Mouse (Mus musculus) MEL-GATA-1-ER (cell line): ENCODE measurements at regions not wholly inside any gene's neighbourhood (a gene's known extent, or its start where the extent isn't known, plus 50 kb on each side); places are given as distances from the start of the nearest gene placed in this dataset.

ENCODE experiments used
- DNase-seq: peaks from one replicate; pipeline ENCODE4 v3.0.0-alpha.2; 2012; ENCODE audit warnings: low read depth; ENCODE audit errors: extremely low read depth

- no peak for DNase-seq
These were observed 144.1 kb downstream of the Zfp36l1 start for GRCm38 (mm10) chr12:79968676-79969075.

GRCm38 (mm10) chr12:79967491-79968255 is 145.1 kb downstream of the Zfp36l1 start:
- DNase-seq = no peak

- no peak for DNase-seq
These were observed 146.0 kb downstream of the Zfp36l1 start for GRCm38 (mm10) chr12:79966621-79967490.

- DNase-seq = no peak
These were observed 146.6 kb downstream of the Zfp36l1 start for GRCm38 (mm10) chr12:79966289-79966615.

- no peak for DNase-seq
These were observed 147.1 kb downstream of the Zfp36l1 start for GRCm38 (mm10) chr12:79965471-79966288.

GRCm38 (mm10) chr12:79963443-79964025 is 149.3 kb downstream of the Zfp36l1 start:
- DNase-seq = no peak

GRCm38 (mm10) chr12:79962649-79963236 is 150.1 kb downstream of the Zfp36l1 start:
- no peak for DNase-seq

GRCm38 (mm10) chr12:79961881-79962280 is 150.9 kb downstream of the Zfp36l1 start:
- DNase-seq = no peak

- no peak for DNase-seq
These were observed 151.7 kb downstream of the Zfp36l1 start for GRCm38 (mm10) chr12:79961076-79961475.

GRCm38 (mm10) chr12:79960446-79960845 is 152.4 kb downstream of the Zfp36l1 start:
- no peak for DNase-seq

GRCm38 (mm10) chr12:79959540-79960305 is 153.1 kb downstream of the Zfp36l1 start:
- DNase-seq = no peak

GRCm38 (mm10) chr12:79957211-79957610 is 155.6 kb downstream of the Zfp36l1 start:
- DNase-seq = no peak

GRCm38 (mm10) chr12:79956351-79956750 is 156.5 kb downstream of the Zfp36l1 start:
- no peak for DNase-seq

- DNase-seq = no peak
These were observed 157.3 kb downstream of the Zfp36l1 start for GRCm38 (mm10) chr12:79955501-79955900.

- no peak for DNase-seq
These were observed 162.2 kb downstream of the Zfp36l1 start for GRCm38 (mm10) chr12:79950579-79951112.

- no peak for DNase-seq
These were observed 163.6 kb downstream of the Zfp36l1 start for GRCm38 (mm10) chr12:79949101-79949824.

GRCm38 (mm10) chr12:79947574-79947973 is 165.2 kb downstream of the Zfp36l1 start:
- no peak for DNase-seq

GRCm38 (mm10) chr12:79946777-79947176 is 166.0 kb downstream of the Zfp36l1 start:
- no peak for DNase-seq

- no peak for DNase-seq
These were observed 166.9 kb downstream of the Zfp36l1 start for GRCm38 (mm10) chr12:79945899-79946298.
